Mouse (Mus musculus): ENCODE measurements around the gene Iqgap3.

DNA sequence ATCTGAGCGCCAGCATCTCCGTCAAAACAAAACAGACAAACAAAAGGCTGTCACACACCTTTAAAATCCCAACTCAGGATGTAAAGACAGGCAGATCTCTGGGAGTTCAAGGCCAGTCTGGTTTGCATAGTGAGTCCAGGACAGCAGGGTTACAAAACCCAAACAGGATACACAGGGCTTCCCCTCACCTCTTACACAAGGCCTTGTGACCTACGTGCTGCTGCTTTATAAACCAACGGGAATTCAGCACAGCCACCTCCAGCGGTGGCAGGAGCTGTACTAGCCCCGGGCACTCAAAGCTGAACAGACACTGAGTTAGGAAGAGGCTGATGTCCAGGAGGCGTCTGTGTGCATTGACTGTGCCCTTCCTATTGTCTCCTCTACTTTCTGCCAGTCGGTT lies 4.3 kb upstream of the Iqgap3 start:
- no peak for TF ChIP-seq EP300 (optimal IDR thresholded peaks at IDR 0.05)
- TF ChIP-seq CTCF (IDR thresholded peaks at IDR 0.05; ENCODE audit: low read depth) = no peak

Measured in stomach, postnatal 0 days (tissue).